Mouse (Mus musculus): ENCODE measurements around the gene Adamtsl3. TPM values are rescaled to one million over a fixed set of nuclear protein-coding genes. Genes with fewer than 3 reads are reported as not detected.

Adamtsl3 gene
- polyA plus RNA-seq, 1 experiment from 2014 or later: 0.93 TPM

DNA sequence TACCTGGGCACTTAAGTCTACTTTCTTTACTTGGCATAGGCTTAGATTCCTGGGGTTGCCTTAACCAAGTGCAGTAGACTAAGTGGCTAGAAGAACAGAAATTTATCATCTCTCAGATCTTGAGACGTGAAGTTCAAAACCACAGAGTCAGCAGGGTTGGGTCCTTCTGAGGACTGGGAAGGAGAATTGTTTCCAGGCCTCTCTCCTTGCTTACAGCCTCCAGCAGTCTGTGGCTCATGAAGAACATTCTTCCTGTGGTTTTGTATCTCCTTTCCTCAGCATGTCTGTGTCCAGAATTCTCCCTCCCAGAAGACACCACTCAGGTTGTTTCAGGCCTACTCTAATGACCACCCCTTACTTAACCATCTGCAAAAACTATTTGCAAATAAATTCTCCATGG is 216.5 kb downstream of the Adamtsl3 start:
- 100% methylated on average over 1 of the region's 1 CpGs for WGBS
- ATAC-seq: no peak

DNA sequence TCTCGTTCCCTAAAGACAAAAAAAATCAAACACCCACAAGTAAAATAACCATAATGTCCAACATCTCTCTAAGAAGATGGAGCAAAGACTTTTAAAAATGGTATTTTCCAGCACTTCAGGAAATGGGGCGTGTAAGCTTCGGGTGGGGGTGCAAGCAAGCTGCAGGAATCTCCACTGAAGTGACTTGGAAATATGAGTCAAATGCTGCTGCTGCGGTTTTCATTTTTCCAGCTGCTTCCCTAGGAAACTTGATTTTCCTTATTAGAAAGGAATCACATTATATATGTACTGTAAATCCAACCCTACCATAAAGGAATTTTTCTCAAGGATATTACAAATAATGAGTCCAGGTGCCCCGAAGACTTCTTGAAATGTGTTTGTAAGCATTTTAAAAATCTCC is 220.3 kb downstream of the Adamtsl3 start:
- H3K9ac ChIP-seq (ENCODE audit: low read depth, low read length): no peak overlapping the region
- H3K27ac ChIP-seq (ENCODE audit: low read depth, low read length): no peak overlapping the region
- H3K4me2 ChIP-seq (ENCODE audit: low read length): no peak overlapping the region
- no peak overlapping the region for H3K4me3 ChIP-seq (ENCODE audit: low read length)
- H3K9me3 ChIP-seq (ENCODE audit: control insufficient read depth, low read length): no peaks in the 10 kb centered on the region
- ATAC-seq: no peak
- WGBS: 80% methylated on average over 5 of the region's 5 CpGs
- no peaks in the 10 kb centered on the region for H3K4me1 ChIP-seq (ENCODE audit: control insufficient read depth, insufficient read depth, low read depth, low read length)
- no peaks in the 10 kb centered on the region for H3K36me3 ChIP-seq (ENCODE audit: control insufficient read depth, insufficient read depth, low read length)
- no peaks in the 10 kb centered on the region for H3K27me3 ChIP-seq (replicated peaks; ENCODE audit: control insufficient read depth, insufficient read depth, low read length)

More for the DNA sequence above, 216.5 kb downstream of the Adamtsl3 start:
- H3K9ac ChIP-seq (ENCODE audit: low read depth, low read length): no peak overlapping the region
- H3K36me3 ChIP-seq (ENCODE audit: control insufficient read depth, insufficient read depth, low read length): no peaks in the 10 kb centered on the region
- H3K27me3 ChIP-seq (replicated peaks; ENCODE audit: control insufficient read depth, insufficient read depth, low read length): no peaks in the 10 kb centered on the region
- no peaks in the 10 kb centered on the region for H3K4me1 ChIP-seq (ENCODE audit: control insufficient read depth, insufficient read depth, low read depth, low read length)
- H3K9me3 ChIP-seq (ENCODE audit: control insufficient read depth, low read length): no peaks in the 10 kb centered on the region
- no peak overlapping the region for H3K4me3 ChIP-seq (ENCODE audit: low read length)
- no peak overlapping the region for H3K4me2 ChIP-seq (ENCODE audit: low read length)
- H3K27ac ChIP-seq (ENCODE audit: low read depth, low read length): no peak overlapping the region

DNA sequence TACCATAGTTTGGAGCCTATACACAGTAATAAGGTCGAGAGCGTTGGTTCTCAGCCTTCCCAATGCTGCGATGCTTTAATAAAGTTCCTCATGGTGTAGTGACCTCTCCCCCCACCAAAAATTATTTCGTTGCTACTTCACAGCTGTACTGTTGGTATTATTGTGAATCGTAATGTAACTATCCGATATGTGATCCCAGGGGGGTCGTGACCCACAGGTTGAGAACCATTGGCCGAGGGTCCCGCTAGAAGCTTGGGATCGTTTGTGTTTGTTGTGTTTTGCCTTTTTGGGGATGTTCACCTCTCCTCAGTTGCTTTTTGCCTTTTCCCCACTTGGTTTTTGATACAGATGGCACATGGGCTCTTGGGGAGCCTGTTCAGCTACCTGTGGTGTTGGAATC is 220.9 kb downstream of the Adamtsl3 start:
- Histone ChIP-seq H3K36me3 (ENCODE audit: control insufficient read depth, insufficient read depth, low read length) (no peaks in the 10 kb centered on the region), H3K4me1 (ENCODE audit: control insufficient read depth, insufficient read depth, low read depth, low read length) (no peaks in the 10 kb centered on the region), H3K4me2 (ENCODE audit: low read length) (no peak overlapping the region), H3K4me3 (ENCODE audit: low read length) (no peak overlapping the region), H3K27ac (ENCODE audit: low read depth, low read length) (no peak overlapping the region), H3K9ac (ENCODE audit: low read depth, low read length) (no peak overlapping the region), H3K9me3 (ENCODE audit: control insufficient read depth, low read length) (no peaks in the 10 kb centered on the region), H3K27me3 (replicated peaks; ENCODE audit: control insufficient read depth, insufficient read depth, low read length) (no peaks in the 10 kb centered on the region)
- ATAC-seq: no peak
- WGBS: 86% methylated on average over 10 of the region's 10 CpGs

DNA sequence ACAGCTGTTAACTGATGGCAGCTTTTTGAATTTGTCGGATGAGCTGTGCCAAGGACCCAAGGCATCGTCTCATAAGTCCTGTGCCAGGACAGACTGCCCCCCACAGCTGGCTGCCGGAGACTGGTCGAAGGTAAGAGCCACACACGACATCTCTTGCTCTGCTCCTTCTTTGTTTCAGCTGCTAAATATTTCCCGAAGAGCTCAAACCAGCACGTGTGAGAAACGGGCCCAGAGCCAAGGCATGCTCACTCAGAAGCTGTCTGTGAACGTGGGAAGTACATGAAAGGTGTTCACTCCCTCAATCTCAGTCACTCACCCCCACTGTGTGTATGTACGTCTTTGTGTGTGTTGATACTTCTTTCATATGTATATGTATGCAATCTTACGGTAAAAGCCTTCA is 221.6 kb downstream of the Adamtsl3 start:
- 68% methylated on average over 11 of the region's 11 CpGs for WGBS
- no peaks in the 10 kb centered on the region for H3K9me3 ChIP-seq (ENCODE audit: control insufficient read depth, low read length)
- H3K27ac ChIP-seq (ENCODE audit: low read depth, low read length): no peak overlapping the region
- no peak overlapping the region for H3K4me3 ChIP-seq (ENCODE audit: low read length)
- H3K27me3 ChIP-seq (replicated peaks; ENCODE audit: control insufficient read depth, insufficient read depth, low read length): no peaks in the 10 kb centered on the region
- no peaks in the 10 kb centered on the region for H3K36me3 ChIP-seq (ENCODE audit: control insufficient read depth, insufficient read depth, low read length)
- no peak for ATAC-seq
- no peak overlapping the region for H3K4me2 ChIP-seq (ENCODE audit: low read length)
- H3K4me1 ChIP-seq (ENCODE audit: control insufficient read depth, insufficient read depth, low read depth, low read length): no peaks in the 10 kb centered on the region
- no peak overlapping the region for H3K9ac ChIP-seq (ENCODE audit: low read depth, low read length)

DNA sequence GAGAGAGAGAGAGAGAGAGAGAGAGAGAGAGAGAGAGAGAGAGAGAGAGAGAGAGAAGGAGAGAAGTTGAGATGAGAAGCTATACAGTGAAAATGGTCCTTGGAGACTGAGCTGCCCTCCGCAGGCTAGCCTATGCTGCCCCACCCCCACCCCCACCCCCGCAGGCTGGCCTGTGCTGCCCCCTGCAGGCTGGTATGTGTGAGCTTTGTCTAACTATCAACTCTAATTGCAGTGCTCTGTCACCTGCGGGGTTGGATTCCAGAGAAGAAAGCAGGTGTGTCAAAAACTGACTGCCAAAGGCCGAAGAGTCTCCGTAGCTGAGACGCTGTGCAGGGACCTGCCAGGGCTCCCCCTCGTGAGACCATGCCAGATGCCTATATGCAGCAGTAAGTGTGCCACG is 231.2 kb downstream of the Adamtsl3 start:
- Histone ChIP-seq H3K4me1 (ENCODE audit: control insufficient read depth, insufficient read depth, low read depth, low read length) (no peaks in the 10 kb centered on the region), H3K27ac (ENCODE audit: low read depth, low read length) (no peak overlapping the region), H3K27me3 (replicated peaks; ENCODE audit: control insufficient read depth, insufficient read depth, low read length) (no peaks in the 10 kb centered on the region), H3K4me3 (ENCODE audit: low read length) (no peak overlapping the region), H3K36me3 (ENCODE audit: control insufficient read depth, insufficient read depth, low read length) (no peaks in the 10 kb centered on the region), H3K9ac (ENCODE audit: low read depth, low read length) (no peak overlapping the region), H3K4me2 (ENCODE audit: low read length) (no peak overlapping the region), H3K9me3 (ENCODE audit: control insufficient read depth, low read length) (no peaks in the 10 kb centered on the region)
- ATAC-seq: no peak
- WGBS: 50% methylated on average over 8 of the region's 8 CpGs

DNA sequence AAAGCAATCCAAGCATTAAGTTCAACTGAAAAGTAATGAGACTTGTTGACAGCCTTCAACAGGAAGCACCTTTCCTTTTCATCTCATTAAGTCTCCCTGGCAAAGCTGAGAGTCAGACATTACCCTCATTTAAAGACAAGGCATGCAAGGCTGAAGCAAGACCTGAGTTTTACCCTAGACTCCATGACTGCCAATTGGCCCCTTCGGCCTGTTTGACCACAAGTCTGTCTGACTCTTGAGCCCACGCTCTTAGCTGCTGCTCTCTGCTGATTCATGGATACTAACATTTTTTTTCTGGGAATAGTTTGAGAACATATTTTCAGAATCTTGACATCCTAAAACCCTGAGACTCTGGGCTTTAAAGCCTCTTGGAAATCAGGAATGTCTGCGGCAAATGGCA is 232.3 kb downstream of the Adamtsl3 start:
- Histone ChIP-seq H3K9me3 (ENCODE audit: control insufficient read depth, low read length) (no peaks in the 10 kb centered on the region), H3K36me3 (ENCODE audit: control insufficient read depth, insufficient read depth, low read length) (no peaks in the 10 kb centered on the region), H3K4me1 (ENCODE audit: control insufficient read depth, insufficient read depth, low read depth, low read length) (no peaks in the 10 kb centered on the region), H3K4me3 (ENCODE audit: low read length) (no peak overlapping the region), H3K9ac (ENCODE audit: low read depth, low read length) (no peak overlapping the region), H3K4me2 (ENCODE audit: low read length) (no peak overlapping the region), H3K27ac (ENCODE audit: low read depth, low read length) (no peak overlapping the region), H3K27me3 (replicated peaks; ENCODE audit: control insufficient read depth, insufficient read depth, low read length) (no peaks in the 10 kb centered on the region)
- no peak for ATAC-seq
- WGBS: 95% methylated on average over 3 of the region's 3 CpGs

DNA sequence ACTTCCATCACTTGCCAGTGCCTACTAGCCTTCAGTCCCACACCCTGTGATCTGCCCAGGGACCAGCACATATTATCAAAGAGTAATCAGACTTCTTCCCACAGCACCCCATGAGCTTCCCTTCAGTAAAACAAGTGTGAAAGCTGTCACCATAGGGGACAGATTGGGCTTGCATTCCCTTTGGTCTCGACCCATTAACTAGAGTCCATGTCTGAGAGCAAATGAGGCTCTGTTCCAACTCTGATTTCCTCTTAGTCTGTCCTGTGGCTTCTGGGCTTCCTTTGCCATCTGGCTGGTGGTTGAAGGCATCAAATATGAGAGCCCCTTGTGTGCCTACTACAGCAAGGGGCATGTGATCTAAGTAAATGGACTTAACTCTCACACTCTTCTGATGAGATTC is 237.5 kb downstream of the Adamtsl3 start:
- Histone ChIP-seq H3K36me3 (ENCODE audit: control insufficient read depth, insufficient read depth, low read length) (no peaks in the 10 kb centered on the region), H3K9me3 (ENCODE audit: control insufficient read depth, low read length) (no peaks in the 10 kb centered on the region), H3K4me2 (ENCODE audit: low read length) (no peak overlapping the region), H3K4me1 (ENCODE audit: control insufficient read depth, insufficient read depth, low read depth, low read length) (no peaks in the 10 kb centered on the region), H3K27ac (ENCODE audit: low read depth, low read length) (no peak overlapping the region), H3K9ac (ENCODE audit: low read depth, low read length) (no peak overlapping the region), H3K27me3 (replicated peaks; ENCODE audit: control insufficient read depth, insufficient read depth, low read length) (no peaks in the 10 kb centered on the region), H3K4me3 (ENCODE audit: low read length) (no peak overlapping the region)
- no peak for ATAC-seq
- 76% methylated on average over 1 of the region's 1 CpGs for WGBS

DNA sequence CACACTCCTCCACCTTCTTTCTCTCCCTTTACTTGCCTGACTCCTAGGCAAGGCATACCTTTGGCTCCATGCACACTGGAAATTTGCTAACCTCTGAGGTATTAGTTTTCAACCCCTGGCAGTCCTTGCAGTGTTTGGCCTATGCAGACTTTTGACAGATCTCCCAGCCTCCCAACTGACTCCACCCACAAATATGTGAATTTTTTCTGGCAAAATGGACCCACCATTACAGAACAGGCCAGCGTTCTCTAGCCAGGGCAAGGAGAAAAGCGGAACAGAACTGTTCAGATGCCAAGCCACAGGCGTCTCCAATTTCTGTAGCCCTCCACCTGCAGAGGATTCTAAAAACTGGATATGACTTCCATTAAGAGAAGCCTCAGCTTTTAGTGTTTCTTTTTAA is 244.5 kb downstream of the Adamtsl3 start:
- no peaks in the 10 kb centered on the region for H3K9me3 ChIP-seq (ENCODE audit: control insufficient read depth, low read length)
- no peaks in the 10 kb centered on the region for H3K4me1 ChIP-seq (ENCODE audit: control insufficient read depth, insufficient read depth, low read depth, low read length)
- no peaks in the 10 kb centered on the region for H3K36me3 ChIP-seq (ENCODE audit: control insufficient read depth, insufficient read depth, low read length)
- no peak overlapping the region for H3K27ac ChIP-seq (ENCODE audit: low read depth, low read length)
- no peak overlapping the region for H3K4me3 ChIP-seq (ENCODE audit: low read length)
- no peak for ATAC-seq
- 84% methylated on average over 3 of the region's 3 CpGs for WGBS
- no peak overlapping the region for H3K9ac ChIP-seq (ENCODE audit: low read depth, low read length)
- no peak overlapping the region for H3K4me2 ChIP-seq (ENCODE audit: low read length)
- no peaks in the 10 kb centered on the region for H3K27me3 ChIP-seq (replicated peaks; ENCODE audit: control insufficient read depth, insufficient read depth, low read length)

DNA sequence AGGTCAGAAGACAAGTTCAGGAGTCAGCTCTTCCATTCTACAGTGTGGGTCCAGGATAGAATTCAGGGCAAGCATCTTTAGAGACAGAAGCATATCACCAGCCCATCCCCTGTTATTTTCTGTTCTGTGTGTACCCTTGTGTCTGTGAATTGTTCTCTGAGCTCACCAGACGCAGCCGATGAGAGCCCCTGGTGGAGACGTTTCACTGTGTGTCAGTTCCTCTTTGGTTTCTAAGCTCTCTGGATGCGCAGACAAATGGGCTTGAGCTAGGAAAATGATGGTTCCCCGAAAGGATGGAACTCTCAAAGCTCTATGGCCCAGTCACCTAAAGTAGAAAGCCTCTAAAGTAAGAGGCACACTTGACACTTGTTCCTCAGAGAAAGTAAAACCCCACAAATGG is 246.3 kb downstream of the Adamtsl3 start:
- Histone ChIP-seq H3K27ac (ENCODE audit: low read depth, low read length) (no peak overlapping the region), H3K27me3 (replicated peaks; ENCODE audit: control insufficient read depth, insufficient read depth, low read length) (no peaks in the 10 kb centered on the region), H3K4me3 (ENCODE audit: low read length) (no peak overlapping the region), H3K4me1 (ENCODE audit: control insufficient read depth, insufficient read depth, low read depth, low read length) (no peaks in the 10 kb centered on the region), H3K9me3 (ENCODE audit: control insufficient read depth, low read length) (no peaks in the 10 kb centered on the region), H3K36me3 (ENCODE audit: control insufficient read depth, insufficient read depth, low read length) (no peaks in the 10 kb centered on the region), H3K4me2 (ENCODE audit: low read length) (no peak overlapping the region), H3K9ac (ENCODE audit: low read depth, low read length) (no peak overlapping the region)
- 77% methylated on average over 5 of the region's 5 CpGs for WGBS
- no peak for ATAC-seq

DNA sequence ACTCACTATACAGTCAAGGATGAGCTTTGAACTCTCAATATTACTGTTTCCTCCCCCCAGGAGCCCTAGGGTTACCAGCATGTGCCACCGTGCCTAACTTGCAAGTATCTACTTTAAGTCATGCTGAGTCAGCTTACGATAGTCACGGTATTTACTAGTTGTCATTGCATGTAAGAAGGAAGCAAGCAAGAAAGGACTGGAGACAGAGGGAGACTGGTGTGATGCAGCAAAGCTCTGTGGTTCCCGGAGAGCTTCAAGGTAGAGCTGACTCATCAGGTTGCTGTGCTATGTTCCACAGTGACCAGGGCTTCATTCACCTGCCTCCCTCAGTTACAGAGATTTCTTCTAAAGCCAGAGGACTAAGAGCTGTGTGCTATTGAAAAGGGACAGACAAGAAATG is 247.0 kb downstream of the Adamtsl3 start:
- H3K4me3 ChIP-seq (ENCODE audit: low read length): no peak overlapping the region
- no peak overlapping the region for H3K27ac ChIP-seq (ENCODE audit: low read depth, low read length)
- H3K9me3 ChIP-seq (ENCODE audit: control insufficient read depth, low read length): no peaks in the 10 kb centered on the region
- no peaks in the 10 kb centered on the region for H3K36me3 ChIP-seq (ENCODE audit: control insufficient read depth, insufficient read depth, low read length)
- no peak overlapping the region for H3K4me2 ChIP-seq (ENCODE audit: low read length)
- 84% methylated on average over 4 of the region's 4 CpGs for WGBS
- no peaks in the 10 kb centered on the region for H3K27me3 ChIP-seq (replicated peaks; ENCODE audit: control insufficient read depth, insufficient read depth, low read length)
- H3K4me1 ChIP-seq (ENCODE audit: control insufficient read depth, insufficient read depth, low read depth, low read length): no peaks in the 10 kb centered on the region
- H3K9ac ChIP-seq (ENCODE audit: low read depth, low read length): no peak overlapping the region
- no peak for ATAC-seq
